Mouse (Mus musculus): ENCODE results near the gene Sec14l3. TPM values are rescaled to one million over a fixed set of nuclear protein-coding genes. Genes with fewer than 3 reads are reported as not detected.

The Sec14l3 gene
- polyA plus RNA-seq, 1 experiment from 2014 or later, result not detected

GRCm38 (mm10) chr11:4076633-4077032 is 12.0 kb downstream of the Sec14l3 start:
- Histone ChIP-seq H3K4me1 (no peaks in the 10 kb centered on the region), H3K9me3 (no peaks in the 10 kb centered on the region), H3K27ac (no peak overlapping the region), H3K27me3 (ENCODE audit: insufficient read depth, poor library complexity, severe bottlenecking) (no peaks in the 10 kb centered on the region), H3K4me3 (no peak overlapping the region), H3K36me3 (no peaks in the 10 kb centered on the region)
- 13% methylated on average over 8 of the region's 8 CpGs for WGBS
- DNase-seq (ENCODE audit: low spot score), result no peak

DNA sequence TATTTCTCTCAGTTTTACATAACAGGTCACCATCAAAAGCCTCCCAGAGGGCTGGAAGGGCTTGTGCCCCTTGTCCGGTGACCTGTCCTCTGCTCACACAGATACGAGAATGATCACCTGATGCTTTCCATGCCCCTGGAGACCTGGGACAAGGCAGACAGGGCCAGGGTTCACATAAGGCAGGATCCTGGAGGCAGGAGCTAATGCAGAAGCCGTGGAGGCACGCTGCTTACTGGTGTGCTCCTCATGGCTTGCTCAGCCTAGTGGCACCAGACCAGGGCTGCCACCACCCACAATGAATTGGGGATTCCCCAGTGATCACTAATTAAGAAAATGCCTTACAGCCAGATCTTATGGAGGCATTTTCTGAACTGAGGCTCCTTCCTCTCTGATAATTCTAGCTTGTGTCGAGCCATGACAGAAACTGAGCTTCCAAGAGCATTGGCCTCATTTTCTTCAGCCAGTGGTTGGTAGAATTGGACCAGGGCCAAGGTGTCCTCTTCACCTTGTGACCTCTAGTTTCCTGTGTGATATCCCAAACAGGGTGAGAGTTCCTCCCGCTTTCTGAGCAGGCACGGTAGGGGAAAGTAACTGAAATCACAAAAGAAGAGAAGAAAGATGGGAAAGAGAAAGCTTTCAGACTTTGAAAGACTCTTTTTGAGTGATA is 13.8 kb downstream of the Sec14l3 start:
- Histone ChIP-seq H3K4me1 (no peaks in the 10 kb centered on the region), H3K27me3 (ENCODE audit: insufficient read depth, poor library complexity, severe bottlenecking) (no peaks in the 10 kb centered on the region), H3K27ac (no peak overlapping the region), H3K4me3 (no peak overlapping the region), H3K36me3 (no peaks in the 10 kb centered on the region), H3K9me3 (no peaks in the 10 kb centered on the region)
- DNase-seq (ENCODE audit: low spot score), result no peak
- WGBS, result 72% methylated on average over 7 of the region's 7 CpGs

GRCm38 (mm10) chr11:4080219-4080618 is 15.6 kb downstream of the Sec14l3 start:
- H3K27ac ChIP-seq, result no peak overlapping the region
- H3K36me3 ChIP-seq, result no peaks in the 10 kb centered on the region
- DNase-seq (ENCODE audit: low spot score), result no peak
- no peaks in the 10 kb centered on the region for H3K4me1 ChIP-seq
- 15% methylated on average over 4 of the region's 4 CpGs for WGBS
- no peaks in the 10 kb centered on the region for H3K27me3 ChIP-seq (ENCODE audit: insufficient read depth, poor library complexity, severe bottlenecking)
- no peak overlapping the region for H3K4me3 ChIP-seq
- no peaks in the 10 kb centered on the region for H3K9me3 ChIP-seq

- DNase-seq (ENCODE audit: low spot score), result peak; percentile 81
- WGBS, result 31% methylated on average over 5 of the region's 5 CpGs
- no peaks in the 10 kb centered on the region for H3K4me1 ChIP-seq
- no peak overlapping the region for H3K27ac ChIP-seq
- H3K9me3 ChIP-seq, result no peaks in the 10 kb centered on the region
- H3K4me3 ChIP-seq, result no peak overlapping the region
- no peaks in the 10 kb centered on the region for H3K27me3 ChIP-seq (ENCODE audit: insufficient read depth, poor library complexity, severe bottlenecking)
- H3K36me3 ChIP-seq, result no peaks in the 10 kb centered on the region
Measured at GRCm38 (mm10) chr11:4083316-4084078, 18.9 kb downstream of the Sec14l3 start.

DNA sequence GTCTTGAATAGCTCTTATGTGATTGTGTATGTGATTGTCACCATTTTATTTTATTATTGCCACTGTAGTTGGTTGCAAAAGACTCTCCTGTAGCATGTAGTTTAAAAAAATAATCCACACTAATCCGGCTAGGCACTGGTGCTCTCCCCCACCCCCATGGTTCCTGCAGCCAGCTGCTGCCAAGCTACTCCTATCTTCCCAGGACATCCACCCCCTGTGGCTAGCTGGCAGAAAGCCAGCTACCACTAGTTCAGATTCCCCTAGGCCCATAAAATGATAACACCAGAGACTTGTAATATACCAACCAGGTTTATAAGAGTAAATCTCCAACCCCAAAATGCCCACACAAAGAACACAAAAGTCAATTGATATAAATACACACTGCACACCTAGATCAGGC is 21.6 kb downstream of the Sec14l3 start:
- 58% methylated on average over 1 of the region's 1 CpGs for WGBS
- Histone ChIP-seq H3K4me3 (no peak overlapping the region), H3K36me3 (peaks cover 7% of the 10 kb centered on the region), H3K9me3 (peaks cover 5% of the 10 kb centered on the region), H3K27me3 (ENCODE audit: insufficient read depth, poor library complexity, severe bottlenecking) (no peaks in the 10 kb centered on the region), H3K27ac (no peak overlapping the region), H3K4me1 (no peaks in the 10 kb centered on the region)
- no peak for DNase-seq (ENCODE audit: low spot score)

DNA sequence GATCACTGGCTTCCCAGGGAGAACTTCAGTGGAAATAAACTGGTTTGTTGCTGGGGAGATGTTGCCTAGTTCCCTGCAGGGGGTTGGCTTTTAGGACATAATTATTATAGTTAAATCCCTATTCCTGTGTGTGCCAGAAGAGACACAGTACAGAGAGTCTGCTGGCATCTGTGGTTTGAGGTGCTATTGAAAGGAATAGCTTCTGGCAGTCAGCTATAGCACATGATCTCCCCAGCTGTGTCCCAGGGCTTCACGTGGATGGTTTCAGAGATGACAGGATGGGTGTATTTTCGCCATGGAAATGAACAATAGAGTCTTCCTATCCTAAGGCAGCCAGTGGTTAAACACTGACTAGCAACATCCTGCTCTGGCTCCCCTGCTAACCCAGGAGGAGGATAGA is 22.6 kb downstream of the Sec14l3 start:
- WGBS, result 55% methylated on average over 2 of the region's 2 CpGs
- peaks cover 17% of the 10 kb centered on the region for H3K36me3 ChIP-seq
- H3K27ac ChIP-seq, result no peak overlapping the region
- H3K4me3 ChIP-seq, result no peak overlapping the region
- H3K4me1 ChIP-seq, result no peaks in the 10 kb centered on the region
- DNase-seq (ENCODE audit: low spot score), result no peak
- no peaks in the 10 kb centered on the region for H3K27me3 ChIP-seq (ENCODE audit: insufficient read depth, poor library complexity, severe bottlenecking)
- H3K9me3 ChIP-seq, result peaks cover 7% of the 10 kb centered on the region

DNA sequence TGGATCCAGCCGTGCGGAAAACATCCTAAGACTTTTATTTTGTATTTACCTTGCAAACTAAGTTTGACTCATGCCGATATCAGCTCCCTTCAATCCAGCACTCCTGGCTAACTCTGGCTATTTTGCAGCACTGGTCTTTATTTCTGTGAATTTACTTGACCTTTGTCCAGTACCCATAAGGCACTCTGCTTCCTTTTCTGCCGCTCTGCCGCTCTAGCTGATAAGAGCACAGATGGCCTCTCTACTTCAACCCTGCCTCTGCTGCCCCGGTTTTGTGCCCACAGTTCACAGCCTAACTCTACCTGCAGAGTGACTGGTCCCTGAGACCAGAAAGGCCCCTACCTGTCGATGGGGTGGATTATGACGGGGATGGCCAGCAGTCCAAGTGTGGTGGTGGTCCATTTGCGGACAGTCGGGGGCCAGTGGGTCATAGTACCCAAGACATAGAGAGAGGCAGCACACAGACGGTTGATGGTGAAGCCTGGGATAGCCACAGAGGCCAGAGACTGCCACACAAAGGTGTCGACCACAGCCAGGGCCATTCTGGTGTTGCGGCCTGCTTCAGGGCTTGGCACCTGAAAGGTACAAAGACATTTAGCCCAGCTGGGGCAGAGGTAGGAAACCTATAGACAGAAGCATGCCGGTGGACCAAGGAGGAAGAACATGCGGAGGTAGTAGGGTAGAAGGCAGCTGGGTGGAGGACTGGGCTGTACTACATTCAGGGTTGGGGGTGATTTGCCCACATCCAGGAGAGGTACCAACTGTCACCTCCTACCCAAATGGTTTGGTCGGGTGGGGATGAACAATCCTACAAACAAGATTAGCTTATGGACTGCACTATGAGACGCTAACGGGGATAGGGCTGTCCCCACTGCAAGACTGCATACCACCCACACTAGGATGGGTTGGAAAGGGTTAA is 29.1 kb downstream of the Sec14l3 start:
- Histone ChIP-seq H3K4me3 (peak overlapping the region; percentile 77; the same call in 1 of the 2 replicates), H3K9me3 (peaks cover 7% of the 10 kb centered on the region), H3K4me1 (peaks cover 34% of the 10 kb centered on the region), H3K36me3 (peaks cover 25% of the 10 kb centered on the region), H3K27me3 (ENCODE audit: insufficient read depth, poor library complexity, severe bottlenecking) (no peaks in the 10 kb centered on the region), H3K27ac (peak overlapping the region; percentile 42)
- 75% methylated on average over 18 of the region's 18 CpGs for WGBS
- no peak for DNase-seq (ENCODE audit: low spot score)

GRCm38 (mm10) chr11:4094378-4095170 is 29.9 kb downstream of the Sec14l3 start:
- H3K36me3 ChIP-seq, result peaks cover 25% of the 10 kb centered on the region
- H3K27me3 ChIP-seq (ENCODE audit: insufficient read depth, poor library complexity, severe bottlenecking), result no peaks in the 10 kb centered on the region
- H3K27ac ChIP-seq, result peak overlapping the region; percentile 95
- peak overlapping the region; percentile 77 for H3K4me3 ChIP-seq
- peaks cover 34% of the 10 kb centered on the region for H3K4me1 ChIP-seq
- DNase-seq (ENCODE audit: low spot score), result peak; percentile 90
- 6% methylated on average over 24 of the region's 24 CpGs for WGBS
- peaks cover 7% of the 10 kb centered on the region for H3K9me3 ChIP-seq

DNA sequence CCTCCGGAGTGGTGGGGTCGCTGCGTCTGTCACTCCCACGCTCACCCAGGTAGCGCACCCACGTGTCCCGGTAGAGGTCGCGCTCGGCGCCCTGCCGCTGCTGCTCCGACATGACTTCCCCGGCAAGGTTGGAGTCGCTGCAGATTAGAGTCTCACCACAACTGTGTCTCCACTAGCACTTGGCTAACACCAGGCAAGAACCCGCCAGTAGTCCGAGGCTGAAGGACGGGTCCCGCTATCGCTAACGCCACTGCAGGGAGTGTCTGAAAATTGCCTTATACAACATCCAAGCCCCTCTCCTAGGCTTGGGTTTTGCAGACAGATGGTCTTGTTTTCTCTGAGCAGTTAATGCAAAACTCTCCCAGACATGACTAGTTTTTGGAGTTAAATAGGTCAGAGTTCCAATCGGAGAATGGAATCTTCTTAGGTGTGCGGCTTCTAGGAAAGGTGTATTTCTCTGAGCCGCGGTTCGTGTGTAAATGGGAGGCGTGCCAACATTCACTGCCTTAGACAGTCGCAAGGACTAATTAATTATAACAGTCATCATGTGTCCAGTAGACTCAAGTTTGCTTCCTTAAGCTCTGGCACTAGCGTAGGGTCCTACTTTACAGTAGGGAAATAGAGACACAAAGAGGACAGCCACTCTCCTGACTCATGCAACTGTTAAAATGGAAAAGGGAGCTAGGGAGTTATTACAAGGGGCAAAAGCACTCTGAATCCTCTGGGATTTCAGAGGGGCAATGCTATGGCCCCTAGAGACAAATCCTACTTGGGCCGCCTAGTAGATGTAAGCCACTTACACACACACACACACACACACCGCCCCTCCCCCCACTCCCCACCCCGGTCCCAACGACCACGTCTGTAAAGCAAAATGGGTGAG is 30.8 kb downstream of the Sec14l3 start, which contains the start of gene Mtfp1:
TSS of gene Mtfp1 (minus strand) at position 275 of the 883 bp plus-strand sequence.
- peaks cover 34% of the 10 kb centered on the region for H3K4me1 ChIP-seq
- H3K36me3 ChIP-seq, result peaks cover 25% of the 10 kb centered on the region
- 6% methylated on average over 34 of the region's 34 CpGs for WGBS
- H3K27me3 ChIP-seq (ENCODE audit: insufficient read depth, poor library complexity, severe bottlenecking), result no peaks in the 10 kb centered on the region
- peak; percentile 89 for DNase-seq (ENCODE audit: low spot score)
- H3K9me3 ChIP-seq, result peaks cover 7% of the 10 kb centered on the region
- peak within 1 kb of the TSS; percentile 77 for H3K4me3 ChIP-seq
- H3K27ac ChIP-seq, result peak within 1 kb of the TSS; percentile 95

- peak overlapping the region; percentile 77 for H3K4me3 ChIP-seq
- peaks cover 34% of the 10 kb centered on the region for H3K4me1 ChIP-seq
- H3K9me3 ChIP-seq, result peaks cover 1% of the 10 kb centered on the region; the same call in 1 of the 2 replicates
- H3K27ac ChIP-seq, result peak overlapping the region; percentile 95
- 3% methylated on average over 45 of the region's 45 CpGs for WGBS
- no peaks in the 10 kb centered on the region for H3K27me3 ChIP-seq (ENCODE audit: insufficient read depth, poor library complexity, severe bottlenecking)
- H3K36me3 ChIP-seq, result peaks cover 17% of the 10 kb centered on the region
- DNase-seq (ENCODE audit: low spot score), result peak; percentile 99
Measured at GRCm38 (mm10) chr11:4096054-4096984, 31.7 kb downstream of the Sec14l3 start.

Data from heart, embryonic 10.5 days (tissue).